Mouse (Mus musculus): ENCODE measurements around the gene Ptpn22. TPM values are rescaled to one million over a fixed set of nuclear protein-coding genes. Genes with fewer than 3 reads are reported as not detected.
"Not testable (repeated sequence)": the region's sequence is repeated elsewhere in the genome, so short reads cannot be mapped to it uniquely, and the experiment has no call there.

Gene Ptpn22
- polyA plus RNA-seq (2015; fragmentation: Nextera tagmentation; extraction: Ambion mirVana) = 1.8 TPM in 2 replicates

DNA sequence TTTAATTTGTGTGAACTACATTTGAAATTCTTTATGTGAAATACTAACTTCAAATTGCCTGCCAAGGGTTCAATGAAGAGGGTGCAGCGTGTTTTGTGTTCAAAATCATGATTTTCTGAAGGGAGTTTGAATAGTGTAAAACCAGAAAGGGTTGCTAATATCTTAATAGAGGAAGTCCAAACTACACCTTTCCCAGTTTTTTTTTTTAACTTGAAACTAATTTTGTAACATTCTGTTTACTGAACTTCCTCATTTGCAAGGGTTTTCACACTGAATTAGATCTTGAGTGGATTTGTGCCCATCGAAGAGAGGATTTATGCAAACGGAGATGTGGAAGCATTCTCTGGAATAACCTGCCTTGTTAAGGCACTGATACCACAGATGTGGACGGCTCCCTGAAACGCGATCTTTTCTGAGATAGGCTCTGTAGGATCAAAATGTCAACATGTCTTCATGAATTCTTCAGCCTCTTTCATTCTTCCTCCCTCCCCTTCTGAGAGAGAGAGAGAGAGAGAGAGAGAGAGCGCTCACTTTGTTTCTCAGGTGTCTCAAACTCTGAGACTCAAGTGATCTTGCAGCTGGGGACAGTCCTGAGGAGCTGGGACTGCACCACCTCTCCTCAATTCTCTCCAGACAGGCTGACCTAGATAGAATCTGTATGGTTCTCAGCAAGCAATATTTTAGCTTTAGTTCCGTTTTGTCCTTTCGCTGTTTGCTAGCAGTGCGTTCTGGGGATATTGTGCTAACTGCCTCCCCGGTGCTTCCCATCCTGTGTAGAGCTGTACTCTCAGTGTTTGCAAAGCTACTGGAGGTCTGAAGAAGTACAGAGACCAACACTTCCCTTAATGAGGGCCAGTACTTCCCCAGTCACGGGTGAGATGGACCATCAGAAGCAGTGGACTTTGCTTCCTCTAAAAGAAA is at the start of gene Ptpn22:
Ptpn22 (plus strand) TSS at position 915 of the 921 bp plus-strand sequence.
- Histone ChIP-seq H3K4me3 (replicated peaks) (no peak within 1 kb of the TSS), H3K4me1 (no peaks in the 10 kb centered on the region), H3K9ac (no peak within 1 kb of the TSS), H3K27me3 (replicated peaks) (no peaks in the 10 kb centered on the region), H3K36me3 (no peaks in the 10 kb centered on the region), H3K9me3 (no peaks in the 10 kb centered on the region), H3K4me2 (no peak within 1 kb of the TSS), H3K27ac (0 out of 2 replicates have a peak within 1 kb of the TSS, but pooled peaks have one; percentile 16)
- WGBS = 65% methylated on average over 12 of the region's 12 CpGs
- no peak for ATAC-seq (ENCODE audit: insufficient read depth, low FRiP score, low read depth)

DNA sequence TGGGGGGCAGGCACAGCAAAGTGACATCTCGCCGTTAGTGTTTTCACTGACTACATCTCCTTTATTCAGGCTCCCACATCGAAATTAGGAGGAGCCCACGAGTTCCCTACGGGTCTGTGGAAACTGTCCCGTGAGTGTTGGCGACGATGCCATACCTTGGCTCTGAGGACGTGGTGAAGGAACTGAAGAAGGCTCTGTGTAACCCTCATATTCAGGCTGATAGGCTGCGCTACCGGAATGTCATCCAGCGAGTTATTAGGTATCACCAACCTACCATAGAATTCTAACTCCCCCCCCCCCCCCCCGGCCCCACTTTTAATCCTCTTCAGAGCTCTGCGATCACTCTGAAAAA is 49.8 kb upstream of the Ptpn22 start:
- peak overlapping the region; percentile 86 for H3K4me3 ChIP-seq (replicated peaks)
- peak overlapping the region; percentile 95 for H3K27ac ChIP-seq
- 2% methylated on average over 14 of the region's 14 CpGs for WGBS
- ATAC-seq (ENCODE audit: insufficient read depth, low FRiP score, low read depth) = peak; percentile 33; the same call in 1 of the 2 replicates
- no peaks in the 10 kb centered on the region for H3K27me3 ChIP-seq (replicated peaks)
- H3K36me3 ChIP-seq = peaks cover 11% of the 10 kb centered on the region
- peak overlapping the region; percentile 83 for H3K9ac ChIP-seq
- H3K4me2 ChIP-seq = peak overlapping the region; percentile 66
- H3K9me3 ChIP-seq = no peaks in the 10 kb centered on the region
- H3K4me1 ChIP-seq = no peaks in the 10 kb centered on the region

DNA sequence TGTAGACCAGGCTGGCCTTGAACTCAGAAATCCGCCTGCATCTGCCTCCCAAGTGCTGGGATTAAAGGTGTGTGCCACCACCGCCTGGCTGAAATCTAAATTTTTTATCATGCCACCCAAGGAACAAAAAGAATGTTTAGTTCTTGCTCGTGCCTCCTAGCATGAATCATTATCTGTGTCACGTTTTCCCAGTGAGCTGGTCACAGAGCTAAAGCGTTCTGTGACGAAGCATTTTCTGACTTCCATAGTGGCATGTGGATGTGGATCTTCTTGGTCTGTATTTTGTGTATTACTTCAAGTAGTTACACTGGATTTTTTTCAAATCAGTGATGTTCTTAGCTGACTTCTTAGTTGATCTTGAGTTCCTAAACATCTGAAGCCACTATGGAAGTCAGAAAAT is 48.6 kb upstream of the Ptpn22 start:
- no peak overlapping the region for H3K27ac ChIP-seq
- peaks cover 11% of the 10 kb centered on the region for H3K36me3 ChIP-seq
- H3K4me1 ChIP-seq = no peaks in the 10 kb centered on the region
- no peak overlapping the region for H3K4me3 ChIP-seq (replicated peaks)
- WGBS = 83% methylated on average over 6 of the region's 6 CpGs
- H3K4me2 ChIP-seq = no peak overlapping the region
- no peak for ATAC-seq (ENCODE audit: insufficient read depth, low FRiP score, low read depth)
- H3K27me3 ChIP-seq (replicated peaks) = no peaks in the 10 kb centered on the region
- H3K9me3 ChIP-seq = no peaks in the 10 kb centered on the region
- no peak overlapping the region for H3K9ac ChIP-seq

- no peak for ATAC-seq (ENCODE audit: insufficient read depth, low FRiP score, low read depth)
Measured at GRCm38 (mm10) chr3:103827548-103827947, 32.0 kb upstream of the Ptpn22 start.

DNA sequence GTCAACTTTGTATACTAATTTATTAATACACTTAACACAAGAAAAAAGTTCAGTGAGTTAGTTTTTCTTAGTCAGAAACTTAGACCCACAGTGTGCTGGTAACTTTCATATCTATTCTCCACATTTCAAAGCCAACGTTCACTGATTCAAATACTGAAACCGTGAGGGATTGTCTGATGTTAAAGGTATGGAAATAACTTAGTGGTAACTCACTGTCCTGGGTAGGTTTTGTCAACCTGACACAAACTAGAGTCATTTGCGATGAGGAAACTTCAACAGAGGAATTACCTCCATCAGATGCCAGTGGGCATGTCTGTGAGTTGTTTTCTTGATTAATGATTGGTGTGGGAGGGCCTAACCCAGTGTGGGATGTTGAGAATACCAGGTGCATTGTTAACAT is 30.6 kb upstream of the Ptpn22 start:
- WGBS = 78% methylated on average over 3 of the region's 3 CpGs
- no peaks in the 10 kb centered on the region for H3K4me1 ChIP-seq
- H3K4me3 ChIP-seq (replicated peaks) = no peak overlapping the region
- H3K9ac ChIP-seq = no peak overlapping the region
- no peaks in the 10 kb centered on the region for H3K9me3 ChIP-seq
- no peak overlapping the region for H3K27ac ChIP-seq
- H3K27me3 ChIP-seq (replicated peaks) = no peaks in the 10 kb centered on the region
- H3K36me3 ChIP-seq = no peaks in the 10 kb centered on the region
- no peak overlapping the region for H3K4me2 ChIP-seq
- ATAC-seq (ENCODE audit: insufficient read depth, low FRiP score, low read depth) = no peak

More at GRCm38 (mm10) chr3:103827548-103827947, 32.0 kb upstream of the Ptpn22 start:
- Histone ChIP-seq H3K4me3 (replicated peaks) (no peak overlapping the region), H3K9me3 (no peaks in the 10 kb centered on the region), H3K4me2 (no peak overlapping the region), H3K27ac (no peak overlapping the region), H3K4me1 (no peaks in the 10 kb centered on the region), H3K9ac (no peak overlapping the region), H3K36me3 (no peaks in the 10 kb centered on the region), H3K27me3 (replicated peaks) (no peaks in the 10 kb centered on the region)

DNA sequence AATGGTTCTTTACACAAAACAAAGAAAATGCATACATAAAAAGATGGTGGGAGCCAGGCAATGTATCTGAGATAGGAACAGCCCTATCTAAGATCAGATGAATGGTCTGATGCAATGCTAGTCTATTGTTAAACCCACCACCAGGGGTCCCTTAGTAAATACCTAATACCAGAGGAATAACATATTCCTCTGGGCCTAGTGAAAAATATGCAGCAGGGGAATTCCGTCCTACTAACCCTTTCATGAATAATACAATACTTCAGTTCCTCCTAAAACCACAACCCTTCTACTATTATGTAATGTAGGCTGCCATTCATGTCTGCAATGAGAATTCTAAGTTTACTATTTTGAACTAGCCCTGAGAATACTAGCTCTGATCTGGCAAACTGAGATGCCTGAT is 28.9 kb upstream of the Ptpn22 start:
- not testable (repeated sequence) for H3K9me3 ChIP-seq; ATAC-seq (ENCODE audit: insufficient read depth, low FRiP score, low read depth); H3K36me3 ChIP-seq; H3K4me1 ChIP-seq; H3K4me2 ChIP-seq; H3K4me3 ChIP-seq (replicated peaks); H3K27ac ChIP-seq; H3K27me3 ChIP-seq (replicated peaks); H3K9ac ChIP-seq
- 61% methylated on average over 1 of the region's 1 CpGs for WGBS

GRCm38 (mm10) chr3:103831146-103831545 is 28.4 kb upstream of the Ptpn22 start:
- ATAC-seq (ENCODE audit: insufficient read depth, low FRiP score, low read depth) = no peak
- no peak overlapping the region for H3K4me3 ChIP-seq (replicated peaks)
- H3K4me2 ChIP-seq = no peak overlapping the region
- no peaks in the 10 kb centered on the region for H3K9me3 ChIP-seq
- H3K4me1 ChIP-seq = no peaks in the 10 kb centered on the region
- 78% methylated on average over 7 of the region's 7 CpGs for WGBS
- no peak overlapping the region for H3K27ac ChIP-seq
- H3K27me3 ChIP-seq (replicated peaks) = no peaks in the 10 kb centered on the region
- no peaks in the 10 kb centered on the region for H3K36me3 ChIP-seq
- no peak overlapping the region for H3K9ac ChIP-seq

DNA sequence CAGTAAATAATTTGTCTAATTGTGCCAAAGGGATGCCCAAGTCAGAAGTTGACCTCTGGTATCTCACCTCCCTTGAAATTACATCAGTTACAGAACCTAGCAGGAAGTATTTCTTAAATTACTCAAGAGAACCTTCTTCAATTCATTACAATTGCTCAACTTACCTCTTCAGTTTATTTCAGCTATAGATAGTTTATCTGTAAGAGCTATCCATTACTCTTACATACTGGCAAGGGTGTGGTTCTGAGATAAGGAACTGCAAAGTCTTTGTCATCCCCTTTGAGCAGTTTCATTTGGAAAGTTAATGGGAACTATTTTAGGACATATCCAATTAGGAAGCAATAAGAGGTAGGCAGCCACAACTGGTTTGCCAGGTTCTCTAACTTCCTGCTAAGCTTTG is 27.2 kb upstream of the Ptpn22 start, which contains the start of gene Bcl2l15:
Bcl2l15 (plus strand) TSS at position 176 of the 400 bp plus-strand sequence.
- ATAC-seq (ENCODE audit: insufficient read depth, low FRiP score, low read depth) = no peak
- Histone ChIP-seq H3K9me3 (no peaks in the 10 kb centered on the region), H3K27ac (no peak within 1 kb of the TSS), H3K36me3 (no peaks in the 10 kb centered on the region), H3K4me2 (no peak within 1 kb of the TSS), H3K27me3 (replicated peaks) (no peaks in the 10 kb centered on the region), H3K4me1 (no peaks in the 10 kb centered on the region), H3K9ac (no peak within 1 kb of the TSS), H3K4me3 (replicated peaks) (no peak within 1 kb of the TSS)

- Histone ChIP-seq H3K27ac (no peak overlapping the region), H3K4me1 (no peaks in the 10 kb centered on the region), H3K27me3 (replicated peaks) (no peaks in the 10 kb centered on the region), H3K4me3 (replicated peaks) (no peak overlapping the region), H3K36me3 (no peaks in the 10 kb centered on the region), H3K9me3 (no peaks in the 10 kb centered on the region), H3K9ac (no peak overlapping the region), H3K4me2 (no peak overlapping the region)
- WGBS = 84% methylated on average over 2 of the region's 2 CpGs
- ATAC-seq (ENCODE audit: insufficient read depth, low FRiP score, low read depth) = no peak
Measured at GRCm38 (mm10) chr3:103834001-103834400, 25.6 kb upstream of the Ptpn22 start.

DNA sequence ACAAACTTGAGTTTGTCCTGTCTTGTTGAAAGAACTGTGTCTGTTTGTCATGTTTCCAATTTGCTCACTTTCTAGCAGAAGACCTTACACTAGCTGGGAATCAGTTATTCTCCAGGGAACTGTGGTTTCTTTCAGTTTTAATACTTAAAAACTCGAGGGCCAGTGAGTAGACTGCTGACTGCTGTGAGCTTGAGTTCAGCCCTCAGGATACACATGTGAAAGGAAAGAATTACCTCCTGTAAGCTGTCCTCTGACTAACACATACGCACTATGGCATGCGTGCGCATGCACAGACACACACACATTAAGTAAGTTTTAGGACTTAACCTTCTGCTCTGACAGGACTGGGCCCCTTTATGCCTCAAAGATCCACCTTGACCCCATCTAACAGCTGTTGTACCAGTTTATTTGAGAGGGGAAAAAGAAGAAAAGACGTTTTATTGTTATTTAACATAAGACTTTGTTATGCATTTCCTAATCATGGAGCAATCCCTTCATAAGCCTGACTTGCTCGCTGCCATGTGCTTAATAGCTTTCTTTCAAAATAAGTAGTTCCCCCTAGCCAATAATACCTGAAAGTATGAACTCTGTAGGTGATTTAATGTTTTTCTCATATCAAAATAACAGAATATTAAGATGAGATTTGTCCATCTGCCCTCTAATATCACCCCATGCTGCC is 24.2 kb upstream of the Ptpn22 start:
- 71% methylated on average over 6 of the region's 6 CpGs for WGBS

DNA sequence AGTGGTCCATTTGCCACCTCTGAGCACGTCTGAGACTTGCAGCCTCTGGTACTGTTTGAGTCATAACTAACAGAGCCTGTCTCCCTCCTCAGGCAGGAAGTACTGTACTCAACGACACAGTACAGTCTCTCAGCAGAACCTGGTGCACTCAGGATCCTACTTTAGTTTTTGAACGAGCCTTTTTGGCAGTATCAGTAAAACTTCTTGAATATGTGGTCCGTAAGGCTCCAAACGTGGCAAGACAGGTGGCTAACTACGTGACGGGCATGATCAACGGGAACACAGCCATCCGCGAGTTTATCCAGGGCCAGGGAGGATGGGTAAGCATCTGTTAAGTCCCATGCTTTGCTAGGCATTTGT is 23.7 kb upstream of the Ptpn22 start:
- H3K4me2 ChIP-seq = no peak overlapping the region
- H3K9ac ChIP-seq = no peak overlapping the region
- H3K27ac ChIP-seq = no peak overlapping the region
- H3K4me3 ChIP-seq (replicated peaks) = no peak overlapping the region
- no peaks in the 10 kb centered on the region for H3K36me3 ChIP-seq
- WGBS = 77% methylated on average over 10 of the region's 10 CpGs
- no peaks in the 10 kb centered on the region for H3K4me1 ChIP-seq
- H3K27me3 ChIP-seq (replicated peaks) = no peaks in the 10 kb centered on the region
- no peak for ATAC-seq (ENCODE audit: insufficient read depth, low FRiP score, low read depth)
- no peaks in the 10 kb centered on the region for H3K9me3 ChIP-seq

More for the DNA sequence above, 24.2 kb upstream of the Ptpn22 start:
- no peaks in the 10 kb centered on the region for H3K27me3 ChIP-seq (replicated peaks)
- no peak overlapping the region for H3K9ac ChIP-seq
- no peaks in the 10 kb centered on the region for H3K9me3 ChIP-seq
- no peak overlapping the region for H3K4me2 ChIP-seq
- no peak overlapping the region for H3K4me3 ChIP-seq (replicated peaks)
- no peak overlapping the region for H3K27ac ChIP-seq
- no peaks in the 10 kb centered on the region for H3K4me1 ChIP-seq
- no peaks in the 10 kb centered on the region for H3K36me3 ChIP-seq
- no peak for ATAC-seq (ENCODE audit: insufficient read depth, low FRiP score, low read depth)

DNA sequence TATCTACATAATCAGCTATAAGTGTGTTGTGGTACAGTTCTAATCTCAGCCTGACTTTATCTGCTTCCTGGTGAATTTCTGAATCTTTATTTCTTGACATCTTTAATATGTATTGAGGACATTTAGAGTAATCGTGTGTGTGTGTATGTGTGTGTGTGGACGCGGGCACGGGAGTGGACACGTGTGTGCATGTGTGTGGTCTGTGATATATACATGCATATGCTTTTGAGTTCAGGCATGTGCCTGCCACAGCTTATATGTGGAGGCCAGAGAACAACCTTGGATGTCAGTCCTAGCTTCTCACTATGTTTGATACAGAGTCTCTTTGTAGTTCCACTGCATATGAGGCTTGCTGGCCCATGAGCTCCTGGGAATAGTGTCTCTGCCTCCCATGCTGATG is 23.1 kb upstream of the Ptpn22 start:
- no peaks in the 10 kb centered on the region for H3K9me3 ChIP-seq
- no peaks in the 10 kb centered on the region for H3K36me3 ChIP-seq
- no peak overlapping the region for H3K4me2 ChIP-seq
- WGBS = 95% methylated on average over 5 of the region's 5 CpGs
- no peak for ATAC-seq (ENCODE audit: insufficient read depth, low FRiP score, low read depth)
- no peak overlapping the region for H3K27ac ChIP-seq
- H3K27me3 ChIP-seq (replicated peaks) = no peaks in the 10 kb centered on the region
- no peaks in the 10 kb centered on the region for H3K4me1 ChIP-seq
- H3K9ac ChIP-seq = no peak overlapping the region
- no peak overlapping the region for H3K4me3 ChIP-seq (replicated peaks)

Data from stomach, embryonic 15.5 days (tissue).